Mouse (Mus musculus) myocyte (in vitro differentiated cells): ENCODE measurements around the gene Cap1.

Experiments
- CEBPB ChIP-seq: IDR thresholded peaks from 2 replicates; pipeline ENCODE4 v1.6.1; 2011; ENCODE audit warnings: mild to moderate bottlenecking, moderate library complexity; ENCODE audit not compliant: poor library complexity, insufficient read depth, severe bottlenecking
- E2F4 ChIP-seq: IDR thresholded peaks from one replicate; pipeline ENCODE4 v1.6.1; 2011; ENCODE audit warnings: mild to moderate bottlenecking, control low read depth, moderate library complexity; ENCODE audit not compliant: insufficient read depth
- MAX ChIP-seq: IDR thresholded peaks from one replicate; pipeline ENCODE4 v1.6.1; 2011; ENCODE audit warnings: low read depth, mild to moderate bottlenecking, control low read depth
- MYOD1 ChIP-seq, 3 experiments: IDR thresholded peaks; one replicate each; pipeline ENCODE4 v1.6.1; 2011; ENCODE audit warnings: control low read depth in 2 of 3, low read depth in 2 of 3, mild to moderate bottlenecking in 2 of 3, moderate library complexity in 1 of 3; ENCODE audit not compliant: insufficient read length in 2 of 3, control insufficient read depth in 1 of 3
- MYOG ChIP-seq, 3 experiments: IDR thresholded peaks; one replicate each; pipeline ENCODE4 v1.6.1; 2011; ENCODE audit warnings: control low read depth in 2 of 3, low read depth in 2 of 3, mild to moderate bottlenecking in 2 of 3; ENCODE audit not compliant: insufficient read length in 2 of 3, control insufficient read depth in 1 of 3, insufficient read depth in 1 of 3
- POLR2A ChIP-seq: IDR thresholded peaks from one replicate; pipeline ENCODE4 v1.6.1; 2011; ENCODE audit warnings: low read depth, mild to moderate bottlenecking, control low read depth, moderate library complexity; ENCODE audit not compliant: insufficient read length
- POLR2AphosphoS2 ChIP-seq: IDR thresholded peaks from one replicate; pipeline ENCODE4 v1.6.1; 2011; ENCODE audit warnings: low read depth, control low read depth; ENCODE audit not compliant: insufficient read length
- REST ChIP-seq: IDR thresholded peaks from one replicate; pipeline ENCODE4 v1.6.1; 2011; ENCODE audit warnings: mild to moderate bottlenecking, control low read depth, moderate library complexity; ENCODE audit not compliant: insufficient read depth, insufficient read length
- TCF12 ChIP-seq: IDR thresholded peaks from one replicate; pipeline ENCODE4 v1.6.1; 2011; ENCODE audit warnings: mild to moderate bottlenecking, control low read depth; ENCODE audit not compliant: poor library complexity, insufficient read depth, severe bottlenecking
- TCF3 ChIP-seq: IDR thresholded peaks from one replicate; pipeline ENCODE4 v1.6.1; 2011; ENCODE audit warnings: low read depth, control low read depth; ENCODE audit not compliant: insufficient read length
- USF1 ChIP-seq: IDR thresholded peaks from one replicate; pipeline ENCODE4 v1.6.1; 2011; ENCODE audit warnings: low read depth, mild to moderate bottlenecking, control low read depth, moderate library complexity

DNA sequence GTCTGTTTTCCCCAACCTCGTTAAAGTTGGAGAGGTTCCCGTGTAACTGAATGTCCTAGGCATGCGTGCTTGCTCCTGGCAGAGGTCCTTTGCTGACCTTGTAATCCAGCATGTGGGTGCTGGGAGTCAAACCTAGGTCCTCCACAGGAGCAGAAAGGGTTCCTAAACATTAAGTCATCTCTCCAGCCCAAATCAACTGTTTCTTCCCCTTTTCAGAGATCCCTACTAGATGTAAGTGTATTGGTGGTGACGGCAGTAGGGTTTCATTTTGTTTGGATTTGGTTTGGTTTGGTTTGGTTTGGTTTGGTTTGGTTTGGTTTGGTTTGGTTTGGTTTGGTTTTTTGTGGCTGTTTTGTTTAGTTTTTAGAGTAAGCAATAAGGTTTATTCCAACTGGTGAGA lies 11.9 kb upstream of the Cap1 start:
- TF ChIP-seq REST (no peak), MAX (no peak), POLR2A (no peak), USF1 (no peak), E2F4 (no peak), TCF12 (no peak), CEBPB (no peak), MYOG (IDR thresholded peaks at IDR 0.05; ENCODE audit: control insufficient read depth in 1 of 3, insufficient read depth in 1 of 3, insufficient read length in 2 of 3, low read depth in 2 of 3) (no peak), POLR2AphosphoS2 (no peak), TCF3 (no peak), MYOD1 (IDR thresholded peaks at IDR 0.05; ENCODE audit: control insufficient read depth in 1 of 3, insufficient read length in 2 of 3, low read depth in 2 of 3) (no peak)
